Mouse (Mus musculus) liver, embryonic 14.5 days (tissue): ENCODE measurements at regions not wholly inside any gene's neighbourhood (a gene's known extent, or its start where the extent isn't known, plus 50 kb on each side); places are given as distances from the start of the nearest gene placed in this dataset.

Source experiments
- CTCF ChIP-seq: IDR thresholded peaks from 2 replicates; pipeline ENCODE4 v1.5.1; 2016; ENCODE audit warnings: antibody characterized with exemption, low read depth, control low read depth
- EP300 ChIP-seq: IDR thresholded peaks from 2 replicates; pipeline ENCODE4 v1.6.1; 2016; ENCODE audit warnings: antibody characterized with exemption, low read depth

DNA sequence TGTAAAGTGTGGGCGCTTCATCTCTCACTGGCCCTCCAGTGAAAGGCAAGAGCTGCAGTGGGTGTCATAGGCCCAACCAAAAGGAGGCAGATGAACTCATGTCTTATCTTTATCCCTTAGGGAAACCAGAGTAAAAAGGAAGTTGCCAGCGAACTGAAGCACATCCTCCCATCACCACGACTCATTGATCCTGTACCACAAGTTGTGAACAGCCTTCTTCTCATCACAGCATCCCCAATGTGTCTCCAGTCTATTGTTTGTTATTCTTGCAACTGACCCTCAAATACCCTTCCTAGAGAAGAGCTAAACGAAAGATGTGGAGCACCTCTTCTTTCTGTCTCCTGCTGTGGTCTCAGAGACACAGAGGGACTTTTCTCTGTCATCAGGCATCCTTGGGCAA is 570.5 kb upstream of the Cdh5 start:
- TF ChIP-seq CTCF (no peak), EP300 (no peak)
